Mouse (Mus musculus) embryonic facial prominence, embryonic 11.5 days (tissue): ENCODE measurements around the gene 4930402H24Rik. TPM values are rescaled to one million over a fixed set of nuclear protein-coding genes. Genes with fewer than 3 reads are reported as not detected.

Experiments used
- ATAC-seq: fragments of 200-750 bp; cut with Nextera tagmentation; replicated peaks from 2 replicates; pipeline ENCODE4 v1.8.0; 2017; ENCODE audit warnings: low read depth; ENCODE audit not compliant: insufficient number of reproducible peaks, low FRiP score, low TSS enrichment
- DNase-seq: peaks from one replicate; pipeline ENCODE4 v3.0.0-alpha.2; 2015; ENCODE audit warnings: low spot score
- H3K27ac ChIP-seq: fragments of 300-500 bp; sonication (generic); replicated peaks from 2 replicates; pipeline ENCODE4 v1.5.1; 2014; ENCODE audit warnings: mild to moderate bottlenecking, low read depth, low read length, control low read depth
- H3K27me3 ChIP-seq: fragments of 300-500 bp; sonication (generic); 2 replicates; pipeline ENCODE4 v1.6.1; 2014; ENCODE audit warnings: mild to moderate bottlenecking, low read length, moderate library complexity, mixed read lengths; ENCODE audit not compliant: control insufficient read depth, insufficient read depth
- H3K36me3 ChIP-seq: fragments of 300-500 bp; sonication (generic); replicated peaks from 2 replicates; pipeline ENCODE4 v1.6.1; 2014; ENCODE audit warnings: low read depth, mild to moderate bottlenecking, low read length, moderate library complexity, mixed read lengths; ENCODE audit not compliant: control insufficient read depth, insufficient read depth
- H3K4me1 ChIP-seq: fragments of 300-500 bp; sonication (generic); 2 replicates; pipeline ENCODE4 v1.6.1; 2014; ENCODE audit warnings: low read length, mixed read lengths; ENCODE audit not compliant: control insufficient read depth, insufficient read depth
- H3K4me2 ChIP-seq: fragments of 300-500 bp; sonication (generic); 2 replicates; pipeline ENCODE4 v1.6.1; 2014; ENCODE audit warnings: low read depth, mild to moderate bottlenecking, control low read depth, low read length, moderate library complexity
- H3K4me3 ChIP-seq: fragments of 300-500 bp; sonication (generic); 2 replicates; pipeline ENCODE4 v1.5.1; 2014; ENCODE audit warnings: low read depth, low read length, control low read depth
- H3K9ac ChIP-seq: fragments of 300-500 bp; sonication (generic); replicated peaks from 2 replicates; pipeline ENCODE4 v1.6.1; 2014; ENCODE audit warnings: mild to moderate bottlenecking, control low read depth, low read length
- H3K9me3 ChIP-seq: fragments of 300-500 bp; sonication (generic); replicated peaks from 2 replicates; pipeline ENCODE4 v1.6.1; 2016; ENCODE audit warnings: mild to moderate bottlenecking, low read length, inconsistent platforms, mixed read lengths; ENCODE audit not compliant: control insufficient read depth
- WGBS: fragments of 180-500 bp; shearing (Covaris S2); extraction: QIAGEN DNeasy Blood & Tissue Kit; methylation state at CpG from one replicate; pipeline ENCODE4 v1.1.7; 2014; 5-methylcytosine and 5-hydroxymethylcytosine counted together
- polyA plus RNA-seq: library from polyadenylated mRNA; unstranded; fragments of >200 nt; fragmentation: Nextera tagmentation; extraction: Ambion mirVana; gene quantifications from 2 replicates; pipeline ENCODE4 v1.2.1, GENCODE M21; 2014

The 4930402H24Rik gene
- polyA plus RNA-seq, 1 experiment from 2014 or later = 31.3 TPM

DNA sequence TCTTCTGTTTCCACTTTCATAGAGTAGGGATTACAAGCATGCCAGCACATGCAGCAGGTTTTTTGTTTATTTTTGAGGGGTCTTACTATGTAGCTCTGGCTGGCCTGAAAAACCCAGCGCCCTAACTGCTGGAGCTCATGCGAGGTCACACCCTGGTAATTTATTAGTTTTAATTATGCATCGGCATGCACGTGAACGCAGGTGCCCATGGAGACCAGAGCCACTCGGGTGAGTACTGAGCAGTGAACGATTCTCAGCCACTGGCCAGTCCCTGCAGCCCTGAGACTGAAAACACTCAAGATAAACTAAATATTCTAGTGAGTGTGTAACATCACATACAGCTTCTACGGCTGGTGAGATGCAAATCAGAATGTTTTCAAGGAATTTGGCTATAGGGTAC lies 110.5 kb downstream of the 4930402H24Rik start:
- DNase-seq = no peak
- no peak for ATAC-seq
- Histone ChIP-seq H3K9me3 (no peaks in the 10 kb centered on the region), H3K4me2 (no peak overlapping the region), H3K27me3 (no peaks in the 10 kb centered on the region), H3K9ac (no peak overlapping the region), H3K4me1 (no peaks in the 10 kb centered on the region), H3K4me3 (no peak overlapping the region), H3K27ac (no peak overlapping the region), H3K36me3 (no peaks in the 10 kb centered on the region; the same call in 1 of the 2 replicates)
- WGBS = 83% methylated on average over 8 of the region's 8 CpGs

GRCm38 (mm10) chr2:130791722-130792121 lies 114.5 kb downstream of the 4930402H24Rik start:
- H3K4me1 ChIP-seq = no peaks in the 10 kb centered on the region
- WGBS = 95% methylated on average over 7 of the region's 7 CpGs
- DNase-seq = no peak
- no peak overlapping the region for H3K4me3 ChIP-seq
- no peak overlapping the region for H3K4me2 ChIP-seq
- H3K27ac ChIP-seq = no peak overlapping the region
- ATAC-seq = no peak
- no peaks in the 10 kb centered on the region; the same call in 1 of the 2 replicates for H3K36me3 ChIP-seq
- H3K9ac ChIP-seq = no peak overlapping the region
- H3K9me3 ChIP-seq = no peaks in the 10 kb centered on the region
- no peaks in the 10 kb centered on the region for H3K27me3 ChIP-seq

DNA sequence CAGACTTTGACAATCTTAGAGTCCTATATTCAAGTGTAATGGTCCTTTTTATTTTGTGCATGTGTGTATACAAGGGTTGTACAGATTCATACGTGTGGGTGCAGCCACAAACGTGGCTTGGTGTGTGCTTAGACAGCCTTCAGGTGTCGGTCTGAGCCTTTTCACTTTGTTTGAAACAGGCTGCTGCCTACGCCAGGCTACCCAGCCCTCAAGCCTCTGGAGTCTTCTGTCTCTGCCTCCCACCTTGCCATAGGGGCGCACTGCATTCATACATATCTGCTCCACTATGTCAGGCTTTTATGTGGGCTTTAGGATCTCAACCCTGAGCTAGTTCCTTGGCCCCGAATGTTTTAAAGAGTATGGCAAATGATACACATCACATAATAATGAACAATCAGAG lies 116.6 kb downstream of the 4930402H24Rik start:
- Histone ChIP-seq H3K4me3 (no peak overlapping the region), H3K4me2 (no peak overlapping the region), H3K36me3 (no peaks in the 10 kb centered on the region; the same call in 1 of the 2 replicates), H3K27ac (no peak overlapping the region), H3K9ac (no peak overlapping the region), H3K27me3 (no peaks in the 10 kb centered on the region), H3K4me1 (no peaks in the 10 kb centered on the region), H3K9me3 (no peaks in the 10 kb centered on the region)
- 86% methylated on average over 6 of the region's 6 CpGs for WGBS
- ATAC-seq = no peak
- no peak for DNase-seq

DNA sequence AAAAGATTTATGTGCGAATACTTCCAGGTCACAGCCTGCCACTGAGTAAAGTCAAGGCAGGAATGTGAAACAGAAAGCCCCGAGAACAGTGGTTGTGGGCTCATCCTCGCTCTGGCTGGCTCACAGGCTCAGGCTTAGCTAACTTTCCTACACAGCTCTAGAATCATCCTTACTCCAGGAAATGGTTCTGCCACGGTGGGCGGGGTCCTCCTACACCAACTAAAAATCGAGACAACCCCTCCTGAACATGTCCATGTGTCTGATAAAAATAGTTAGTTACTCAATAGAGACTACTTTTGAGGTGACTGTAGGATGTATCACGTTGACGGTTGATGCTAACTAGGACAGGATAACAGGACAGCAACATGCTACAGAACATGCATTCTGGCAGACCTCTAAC lies 117.2 kb downstream of the 4930402H24Rik start:
- Histone ChIP-seq H3K4me2 (no peak overlapping the region), H3K36me3 (no peaks in the 10 kb centered on the region; the same call in 1 of the 2 replicates), H3K27me3 (no peaks in the 10 kb centered on the region), H3K4me3 (no peak overlapping the region), H3K9me3 (no peaks in the 10 kb centered on the region), H3K4me1 (no peaks in the 10 kb centered on the region), H3K27ac (no peak overlapping the region), H3K9ac (no peak overlapping the region)
- ATAC-seq (no peak), DNase-seq (no peak)
- WGBS = 90% methylated on average over 8 of the region's 8 CpGs

DNA sequence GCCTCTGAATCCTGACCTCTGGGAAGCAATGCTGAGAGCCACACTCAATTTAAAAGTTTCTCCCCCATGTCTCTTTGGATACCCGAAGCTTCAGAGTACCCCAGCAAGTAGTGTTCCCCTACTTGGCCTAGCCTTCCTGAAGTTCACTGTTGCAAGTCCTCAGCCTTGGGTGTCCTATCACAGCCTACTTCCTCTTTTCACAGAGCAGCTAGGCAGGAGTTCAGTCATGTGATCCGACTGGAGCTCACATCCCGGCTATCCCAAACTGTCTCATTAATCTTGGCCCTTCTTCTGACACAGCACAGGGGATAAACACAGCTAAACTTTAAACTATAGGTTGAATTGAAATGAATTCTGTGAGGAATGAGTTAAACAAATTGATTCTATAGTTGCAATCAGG lies 121.3 kb downstream of the 4930402H24Rik start:
- H3K4me1 ChIP-seq = no peaks in the 10 kb centered on the region
- H3K4me3 ChIP-seq = no peak overlapping the region
- DNase-seq (no peak), ATAC-seq (no peak)
- no peaks in the 10 kb centered on the region for H3K27me3 ChIP-seq
- H3K9ac ChIP-seq = no peak overlapping the region
- H3K4me2 ChIP-seq = no peak overlapping the region
- 83% methylated on average over 3 of the region's 3 CpGs for WGBS
- H3K9me3 ChIP-seq = no peaks in the 10 kb centered on the region
- H3K36me3 ChIP-seq = no peaks in the 10 kb centered on the region; the same call in 1 of the 2 replicates
- H3K27ac ChIP-seq = no peak overlapping the region

GRCm38 (mm10) chr2:130780615-130781303 lies 125.4 kb downstream of the 4930402H24Rik start:
- ATAC-seq = no peak
- Histone ChIP-seq H3K9me3 (no peaks in the 10 kb centered on the region), H3K4me1 (no peaks in the 10 kb centered on the region), H3K4me2 (no peak overlapping the region), H3K27me3 (no peaks in the 10 kb centered on the region), H3K27ac (no peak overlapping the region), H3K9ac (no peak overlapping the region), H3K36me3 (no peaks in the 10 kb centered on the region; the same call in 1 of the 2 replicates), H3K4me3 (no peak overlapping the region)
- DNase-seq = no peak
- 80% methylated on average over 2 of the region's 2 CpGs for WGBS

DNA sequence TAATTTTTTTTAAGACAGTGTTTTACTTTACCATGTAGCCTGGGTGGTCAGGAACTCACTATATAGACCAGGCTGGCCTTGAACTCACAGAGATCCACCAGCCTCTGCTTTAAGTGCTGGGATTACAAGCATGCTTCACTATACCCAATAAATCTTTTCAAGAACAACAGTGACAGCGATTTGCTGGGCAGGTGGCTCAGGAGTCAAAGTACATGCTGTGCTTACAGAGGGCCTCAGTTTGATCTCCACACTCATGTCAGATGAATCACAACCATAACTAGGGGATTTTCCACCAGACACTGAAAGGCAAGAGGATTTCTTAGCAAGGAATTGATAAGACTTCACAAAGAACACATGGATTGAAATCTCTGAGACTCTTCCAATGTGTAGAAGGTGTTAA lies 126.3 kb downstream of the 4930402H24Rik start:
- Histone ChIP-seq H3K9me3 (no peaks in the 10 kb centered on the region), H3K4me1 (no peaks in the 10 kb centered on the region), H3K9ac (no peak overlapping the region), H3K4me2 (no peak overlapping the region), H3K27me3 (no peaks in the 10 kb centered on the region), H3K36me3 (no peaks in the 10 kb centered on the region; the same call in 1 of the 2 replicates), H3K27ac (no peak overlapping the region), H3K4me3 (no peak overlapping the region)
- DNase-seq (no peak), ATAC-seq (no peak)
- 64% methylated on average over 1 of the region's 1 CpGs for WGBS

DNA sequence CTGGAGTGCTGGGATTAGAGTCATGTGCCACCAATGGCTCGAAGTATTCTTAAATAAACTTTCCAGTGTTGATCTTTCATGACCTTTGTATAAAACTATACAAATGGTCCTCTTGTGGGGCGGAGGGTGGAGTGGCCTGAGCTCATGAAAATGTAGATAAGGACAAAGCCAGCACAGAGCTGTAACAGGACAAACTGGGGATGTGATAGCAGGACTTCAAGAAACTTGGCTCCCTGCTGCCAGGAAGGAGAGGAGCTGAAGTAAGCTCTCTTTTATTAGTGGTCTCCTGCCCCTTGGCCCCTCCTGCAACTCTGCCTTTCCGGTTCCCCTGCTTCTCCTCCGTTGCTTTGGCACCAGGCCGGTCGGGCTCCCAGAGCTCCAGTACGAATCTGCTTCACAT lies 129.6 kb downstream of the 4930402H24Rik start:
- no peak overlapping the region for H3K4me3 ChIP-seq
- no peaks in the 10 kb centered on the region for H3K27me3 ChIP-seq
- 84% methylated on average over 7 of the region's 7 CpGs for WGBS
- DNase-seq (no peak), ATAC-seq (no peak)
- no peaks in the 10 kb centered on the region for H3K4me1 ChIP-seq
- no peaks in the 10 kb centered on the region for H3K36me3 ChIP-seq
- no peak overlapping the region for H3K4me2 ChIP-seq
- H3K9ac ChIP-seq = no peak overlapping the region
- H3K9me3 ChIP-seq = no peaks in the 10 kb centered on the region
- H3K27ac ChIP-seq = no peak overlapping the region
